Mouse (Mus musculus) T-helper 2 cell (primary cell): ENCODE measurements around the gene Cryz.

Experiments
- in situ Hi-C: fragments of 300-600 bp; cut with MboI, MseI; formaldehyde crosslinking; loops from one replicate; pipeline ENCODE4 v1.15.1; 2025; ENCODE audit warnings: high pct_unique_total_duplicates

Gene Cryz

DNA sequence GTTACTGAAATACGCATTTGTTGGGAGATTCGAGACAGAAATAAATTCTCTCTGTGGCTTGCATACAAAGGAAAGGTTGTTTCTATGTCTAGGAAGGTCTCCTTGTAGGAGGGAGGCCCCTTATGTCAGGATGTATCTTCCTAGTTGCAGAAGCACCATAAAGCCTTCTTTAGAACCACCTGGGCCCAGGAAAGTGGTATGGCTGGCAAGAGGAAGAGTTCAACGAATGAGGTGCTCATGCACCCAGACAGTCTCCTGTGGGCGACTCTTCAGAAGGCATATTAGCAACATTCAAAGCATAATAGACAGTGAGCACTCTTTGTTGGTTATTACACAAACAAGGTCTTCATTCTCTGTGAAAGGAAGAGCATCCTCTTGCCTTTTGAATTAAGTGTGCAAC is 68.1 kb downstream of the Cryz start:
- in situ Hi-C loops: loop anchor here (25.0 kb wide), 1 partner anchor 423 kb away; the partner anchor contains the start of genes Fpgt and Lrriq3

DNA sequence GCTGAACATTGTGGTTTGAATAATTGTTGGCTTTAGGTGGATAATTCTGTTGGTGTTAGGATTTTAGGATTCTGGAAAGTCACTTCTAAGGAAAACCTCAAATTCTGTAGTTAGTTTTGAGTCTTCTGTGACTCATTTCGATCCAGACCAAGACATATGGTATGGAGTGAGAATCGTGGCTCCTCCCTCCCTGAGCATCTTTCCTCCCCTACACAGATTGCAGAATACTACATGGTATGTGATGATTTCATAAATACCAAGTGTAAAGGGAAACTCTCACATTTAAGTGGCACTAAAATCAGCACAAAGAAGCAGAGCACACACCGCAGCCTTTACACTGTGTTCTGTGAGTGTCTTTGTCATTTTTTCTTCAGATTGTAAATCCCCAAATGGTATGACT is 72.0 kb downstream of the Cryz start:
- in situ Hi-C loops: loop anchor here (25.0 kb wide), 1 partner anchor 419 kb away; the partner anchor contains the start of genes Fpgt and Lrriq3

DNA sequence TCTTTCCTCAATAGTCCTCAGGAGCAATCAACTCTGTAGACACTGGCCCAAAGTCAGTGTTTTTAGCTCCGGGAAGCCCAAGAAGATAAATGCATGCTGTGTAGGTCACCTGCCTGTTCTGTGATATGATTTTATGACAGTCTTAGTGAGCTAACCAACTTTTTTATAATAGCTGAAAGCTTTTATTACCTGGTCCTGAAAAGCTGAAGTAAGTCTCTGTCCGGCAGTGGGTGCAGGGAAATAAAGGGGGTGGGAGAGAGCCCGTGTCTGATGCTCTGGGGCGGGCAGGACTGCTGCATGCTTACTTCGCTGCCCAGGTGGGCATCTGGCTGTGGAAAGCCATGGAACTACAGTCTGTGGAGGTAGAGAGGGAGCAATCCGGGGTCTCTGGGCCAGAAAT is 74.1 kb downstream of the Cryz start:
- in situ Hi-C loops: loop anchor here (25.0 kb wide), 1 partner anchor 417 kb away; the partner anchor contains the start of genes Fpgt and Lrriq3

DNA sequence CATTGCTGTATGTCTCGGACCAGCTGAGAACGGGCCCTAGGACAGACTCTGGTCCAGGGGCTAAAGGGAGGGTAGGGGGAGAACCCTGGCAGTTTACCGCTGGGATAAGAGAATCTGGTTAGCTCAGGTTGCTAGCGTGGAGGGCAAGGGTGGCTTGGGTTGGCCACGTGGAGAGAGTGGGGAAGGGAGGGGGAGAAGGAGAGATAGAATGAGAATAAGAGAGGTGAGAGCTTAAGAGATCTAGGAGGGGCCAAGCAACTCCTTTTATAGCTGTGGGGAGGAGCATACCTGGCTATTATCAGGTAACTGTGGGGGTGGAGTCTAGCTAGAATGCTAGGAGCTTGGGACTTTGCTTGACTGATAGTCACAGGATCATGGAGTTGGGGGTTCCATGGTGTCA is 74.5 kb downstream of the Cryz start:
- in situ Hi-C loops: loop anchor here (25.0 kb wide), 1 partner anchor 416 kb away; the partner anchor contains the start of genes Fpgt and Lrriq3
